Mouse (Mus musculus) cortical plate, adult 2 months (tissue): ENCODE data around the gene Gfpt2.

Experiments
- CTCF ChIP-seq: fragments of 200-500 bp; IDR thresholded peaks from 2 replicates; pipeline ENCODE4 v1.5.1; 2011; ENCODE audit warnings: mild to moderate bottlenecking, control low read depth, low read length; ENCODE audit not compliant: insufficient read depth; ENCODE audit errors: extremely low read depth
- POLR2A ChIP-seq: fragments of 200-500 bp; IDR thresholded peaks from 2 replicates; pipeline ENCODE4 v1.6.1; 2011; ENCODE audit warnings: mild to moderate bottlenecking, low read length, control low read depth; ENCODE audit not compliant: insufficient read depth; ENCODE audit errors: extremely low read depth

- TF ChIP-seq CTCF (no peak), POLR2A (no peak)
These were observed 25.7 kb downstream of the Gfpt2 start for GRCm38 (mm10) chr11:49819676-49820075.
